8 mouse cellular contexts compared by ENCODE assay signal in genomic region chr16:97996616-97997382, GRCm38 (mm10). TPM values are rescaled to one million over a fixed set of nuclear protein-coding genes. Genes with fewer than 3 reads are reported as not detected.
A peak's percentile ranks its signal among the peaks of the same experiment; 100 is the strongest.
DNase-seq lines count a peak whose midpoint lies in the region; ATAC-seq lines count a peak whose summit lies in the region.

Gene B230307C23Rik, plus strand, starts transcription at chr16:97997315.

- peak within 1 kb of the TSS; percentile 87 for H3K27ac ChIP-seq in lung, embryonic 16.5 days (ENCODE audit: low read length)

- H3K9me3 ChIP-seq in lung, embryonic 16.5 days (ENCODE audit: control insufficient read depth, low read length), result 0 out of 2 replicates have a peak, but pooled peaks cover 3% of the 10 kb centered on the region

- peaks cover 14% of the 10 kb centered on the region for H3K4me1 ChIP-seq in lung, embryonic 16.5 days (replicated peaks; ENCODE audit: control insufficient read depth, insufficient read depth, low read length)

- H3K27me3 ChIP-seq in lung, embryonic 16.5 days (ENCODE audit: control insufficient read depth, insufficient read depth, low read depth, low read length), result no peaks in the 10 kb centered on the region

- WGBS in lung, embryonic 16.5 days, result 2% methylated on average over 22 of the region's 22 CpGs

- no peaks in the 10 kb centered on the region; the same call in 1 of the 2 replicates for H3K36me3 ChIP-seq in lung, embryonic 16.5 days (ENCODE audit: control insufficient read depth, insufficient read depth, low read length)

- peak; percentile 87 for DNase-seq in MEL-GATA-1-ER (ENCODE audit: extremely low read depth, low read depth)
- DNase-seq in cerebellum, adult 8-10 months, result peak; percentile 71
- DNase-seq in forelimb bud, embryonic 11.5 days (ENCODE audit: low read depth, low spot score), result peak; percentile 82
- peak; percentile 77 for DNase-seq in layer of hippocampus, adult 9-10 months (ENCODE audit: low spot score)
- peak; percentile 40 for DNase-seq in ovary, postnatal 10 days (ENCODE audit: low spot score)
- DNase-seq in thymus, postnatal 10 days (ENCODE audit: low spot score in 2 of 2), result peak; percentile 78 to 81

- ATAC-seq in hematopoietic stem cell, adult 5-6 weeks (replicated peaks in 1 of 2; ENCODE audit: insufficient read depth in 1 of 2, low FRiP score in 2 of 2, low TSS enrichment in 1 of 2, low read depth in 1 of 2, poor library complexity in 2 of 2, severe bottlenecking in 2 of 2), result peak; percentile 98 to 99
- peak; percentile 99 for ATAC-seq in lung, embryonic 16.5 days (ENCODE audit: low read depth)

- peak within 1 kb of the TSS; percentile 71 for H3K4me2 ChIP-seq in lung, embryonic 16.5 days (ENCODE audit: low read depth, low read length)

- H3K9ac ChIP-seq in lung, embryonic 16.5 days (ENCODE audit: low read length), result peak within 1 kb of the TSS; percentile 69

- peak within 1 kb of the TSS; percentile 51 for H3K4me3 ChIP-seq in lung, embryonic 16.5 days (ENCODE audit: low read length)

RNA-seq across cellular contexts. Expression of gene B230307C23Rik, which starts in this region (rescaled TPM):
- total RNA-seq in hematopoietic stem cell, adult 5-6 weeks (2017), result 63.9 and 137 TPM in 2 replicates
- 19.5 and 20.2 TPM in 2 replicates for polyA plus RNA-seq in lung, embryonic 16.5 days (2015; fragmentation: Nextera tagmentation; extraction: Ambion mirVana)

Comparison
In these comparisons a context has a peak if more than half of its experiments do, and no peak if none do; other contexts are left out.
1. Peak in every context shown above with its lines: DNase-seq, ATAC-seq, H3K4me3 ChIP-seq and H3K27ac ChIP-seq.